Mouse (Mus musculus) testis, adult 2 months (tissue): ENCODE results near the gene Smap1. TPM values are rescaled to one million over a fixed set of nuclear protein-coding genes. Genes with fewer than 3 reads are reported as not detected.

Experiments
- H3K27ac ChIP-seq: fragments of 200-500 bp; 2 replicates; pipeline ENCODE4 v1.5.1; 2012; ENCODE audit warnings: low read depth, low read length; ENCODE audit not compliant: control insufficient read depth, insufficient read depth
- H3K27me3 ChIP-seq: fragments of 200-500 bp; 2 replicates; pipeline ENCODE4 v1.6.1; 2012; ENCODE audit warnings: mild to moderate bottlenecking, low read length, moderate library complexity; ENCODE audit not compliant: control insufficient read depth, insufficient read depth
- H3K36me3 ChIP-seq: fragments of 200-500 bp; 2 replicates; pipeline ENCODE4 v1.6.1; 2012; ENCODE audit warnings: mild to moderate bottlenecking, low read length; ENCODE audit not compliant: control insufficient read depth, insufficient read depth
- H3K4me1 ChIP-seq: fragments of 200-500 bp; 2 replicates; pipeline ENCODE4 v1.6.1; 2012; ENCODE audit warnings: low read length; ENCODE audit not compliant: control insufficient read depth, insufficient read depth
- H3K4me3 ChIP-seq: fragments of 200-500 bp; 2 replicates; pipeline ENCODE4 v1.5.1; 2012; ENCODE audit warnings: low read depth, mild to moderate bottlenecking, low read length, moderate library complexity, mixed read lengths; ENCODE audit not compliant: control insufficient read depth
- CTCF ChIP-seq: fragments of 200-500 bp; IDR thresholded peaks from 2 replicates; pipeline ENCODE4 v1.5.1; 2012; ENCODE audit warnings: low read depth, mild to moderate bottlenecking, inconsistent platforms, low read length, moderate library complexity; ENCODE audit not compliant: control insufficient read depth, insufficient read depth, insufficient replicate concordance
- POLR2A ChIP-seq: fragments of 200-500 bp; IDR thresholded peaks from 2 replicates; pipeline ENCODE4 v1.6.1; 2012; ENCODE audit warnings: low read depth, mild to moderate bottlenecking, inconsistent platforms, low read length, moderate library complexity; ENCODE audit not compliant: control insufficient read depth
- polyA plus RNA-seq: library from polyadenylated mRNA; depleted of rRNA; stranded (reverse); fragments of >200 nt; gene quantifications from 2 replicates; pipeline ENCODE4 v1.2.3, GENCODE M21; 2012

The Smap1 gene
- polyA plus RNA-seq, 1 experiment, result 335 TPM

GRCm38 (mm10) chr1:23915483-23915882 is 6.6 kb downstream of the Smap1 start:
- H3K36me3 ChIP-seq, result no peaks in the 10 kb centered on the region
- no peak overlapping the region for H3K27ac ChIP-seq
- H3K4me1 ChIP-seq, result peaks cover 2% of the 10 kb centered on the region; the same call in 1 of the 2 replicates
- TF ChIP-seq POLR2A (no peak), CTCF (no peak)
- H3K4me3 ChIP-seq, result no peak overlapping the region
- H3K27me3 ChIP-seq, result no peaks in the 10 kb centered on the region

GRCm38 (mm10) chr1:23912988-23913387 is 9.1 kb downstream of the Smap1 start:
- Histone ChIP-seq H3K36me3 (no peaks in the 10 kb centered on the region), H3K4me1 (no peaks in the 10 kb centered on the region), H3K27me3 (no peaks in the 10 kb centered on the region), H3K4me3 (no peak overlapping the region), H3K27ac (no peak overlapping the region)
- TF ChIP-seq CTCF, result no peak
- TF ChIP-seq POLR2A, result no peak

- Histone ChIP-seq H3K4me3 (no peak overlapping the region), H3K4me1 (no peaks in the 10 kb centered on the region; the same call in 1 of the 2 replicates), H3K36me3 (no peaks in the 10 kb centered on the region), H3K27ac (no peak overlapping the region), H3K27me3 (no peaks in the 10 kb centered on the region)
- TF ChIP-seq CTCF, result no peak
- TF ChIP-seq POLR2A, result no peak
Measured at GRCm38 (mm10) chr1:23906082-23906481, 16.0 kb downstream of the Smap1 start.

- TF ChIP-seq CTCF (no peak), POLR2A (no peak)
- Histone ChIP-seq H3K4me1 (no peaks in the 10 kb centered on the region; the same call in 1 of the 2 replicates), H3K4me3 (no peak overlapping the region), H3K36me3 (no peaks in the 10 kb centered on the region), H3K27me3 (no peaks in the 10 kb centered on the region), H3K27ac (no peak overlapping the region)
Measured at GRCm38 (mm10) chr1:23903340-23903739, 18.8 kb downstream of the Smap1 start.

DNA sequence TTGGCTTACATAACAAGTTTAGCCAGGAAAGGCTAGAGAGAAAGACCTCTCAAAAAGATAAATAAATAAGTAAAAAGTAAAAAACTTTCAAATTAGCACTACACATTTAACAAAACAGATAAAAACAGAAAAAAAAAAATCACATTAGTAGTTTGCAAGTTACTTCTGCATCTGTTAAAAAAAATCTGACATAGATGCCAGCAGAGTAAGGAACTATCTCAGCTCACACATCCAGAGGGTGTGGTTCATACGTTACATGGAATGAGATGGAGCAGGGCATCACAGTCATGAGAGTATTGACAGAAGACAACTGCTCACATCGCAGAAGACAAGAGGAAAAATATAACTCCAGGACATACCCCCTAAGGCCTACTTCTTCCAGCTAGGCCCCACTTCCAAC is 19.4 kb downstream of the Smap1 start:
- no peaks in the 10 kb centered on the region; the same call in 1 of the 2 replicates for H3K4me1 ChIP-seq
- H3K27me3 ChIP-seq, result no peaks in the 10 kb centered on the region
- no peak overlapping the region for H3K4me3 ChIP-seq
- no peaks in the 10 kb centered on the region for H3K36me3 ChIP-seq
- TF ChIP-seq POLR2A (no peak), CTCF (no peak)
- no peak overlapping the region for H3K27ac ChIP-seq

DNA sequence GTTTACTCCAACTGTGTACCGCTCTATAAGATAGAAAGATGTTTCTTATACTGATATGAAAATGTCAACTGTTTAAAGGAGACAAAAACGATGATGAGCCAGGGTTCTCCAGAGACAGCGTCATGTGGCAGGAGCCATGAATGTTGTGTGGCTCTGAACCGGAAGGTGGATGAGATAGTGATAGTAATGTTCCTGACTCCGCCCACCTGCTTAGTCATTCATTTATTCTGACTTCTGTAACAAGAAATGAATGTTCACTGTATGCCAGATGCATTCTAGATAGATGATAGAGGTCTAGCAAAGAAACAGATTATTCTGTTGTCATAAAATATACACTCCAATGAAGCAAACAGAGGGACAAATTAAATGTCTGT is 22.5 kb downstream of the Smap1 start:
- no peaks in the 10 kb centered on the region; the same call in 1 of the 2 replicates for H3K4me1 ChIP-seq
- no peak overlapping the region for H3K4me3 ChIP-seq
- H3K27me3 ChIP-seq, result no peaks in the 10 kb centered on the region
- TF ChIP-seq POLR2A (no peak), CTCF (no peak)
- H3K27ac ChIP-seq, result no peak overlapping the region
- H3K36me3 ChIP-seq, result no peaks in the 10 kb centered on the region

GRCm38 (mm10) chr1:23899020-23899646 is 23.0 kb downstream of the Smap1 start:
- H3K4me1 ChIP-seq, result no peaks in the 10 kb centered on the region; the same call in 1 of the 2 replicates
- H3K4me3 ChIP-seq, result no peak overlapping the region
- no peaks in the 10 kb centered on the region for H3K36me3 ChIP-seq
- H3K27me3 ChIP-seq, result no peaks in the 10 kb centered on the region
- no peak overlapping the region for H3K27ac ChIP-seq
- no peak for TF ChIP-seq CTCF

- no peak overlapping the region for H3K27ac ChIP-seq
- H3K4me3 ChIP-seq, result no peak overlapping the region
- no peaks in the 10 kb centered on the region for H3K27me3 ChIP-seq
- TF ChIP-seq POLR2A (no peak), CTCF (no peak)
- H3K36me3 ChIP-seq, result no peaks in the 10 kb centered on the region
- H3K4me1 ChIP-seq, result no peaks in the 10 kb centered on the region
Measured at GRCm38 (mm10) chr1:23892072-23892471, 30.0 kb downstream of the Smap1 start.
